Mouse (Mus musculus) left cerebral cortex, postnatal 36 days (tissue): ENCODE results near the gene Sh3rf1. TPM values are rescaled to one million over a fixed set of nuclear protein-coding genes. Genes with fewer than 3 reads are reported as not detected.

Source experiments
- DNase-seq, 2 experiments: peaks; one replicate each; pipeline ENCODE4 v3.0.0; 2021 to 2022; ENCODE audit warnings: low spot score in 2 of 2, mixed read lengths in 1 of 2
- intact Hi-C: fragments of 180-260 bp; cut with DNase I; formaldehyde crosslinking; loops from one replicate; pipeline ENCODE4 v1.15.1; 2025
- total RNA-seq, 2 experiments: library from RNA; stranded (reverse); gene quantifications; 2 replicates each; pipeline ENCODE4 v1.2.3; 2021

Gene Sh3rf1
- total RNA-seq, 2 experiments from 2014 or later = 37.5 to 37.8 TPM

DNA sequence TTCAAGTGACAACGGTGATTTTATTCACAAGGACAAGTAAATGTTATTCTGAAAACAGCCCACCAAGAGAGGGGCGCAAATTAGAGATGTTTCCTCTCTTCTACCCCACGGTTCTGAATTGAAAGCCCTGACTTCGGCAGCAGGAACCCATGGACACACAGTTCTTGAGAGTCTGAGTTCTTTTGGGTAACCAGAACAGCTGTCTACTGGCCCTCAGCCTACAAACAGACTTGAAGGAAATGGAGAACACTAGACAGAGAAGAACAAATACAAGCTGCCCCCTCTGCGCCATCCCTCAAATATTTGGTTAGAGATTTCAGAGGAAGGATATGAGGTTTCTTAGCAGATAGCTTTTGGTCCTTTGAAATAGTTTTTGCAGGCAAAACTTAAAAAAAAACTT is 52.7 kb downstream of the Sh3rf1 start:
- no peak for DNase-seq
- intact Hi-C loops = loop anchor here (2.0 kb wide), 1 partner anchor 18 kb away; no protein-coding TSS in a partner anchor

- DNase-seq = no peak
- intact Hi-C loops = no loop called here
These were observed 55.4 kb downstream of the Sh3rf1 start for GRCm38 (mm10) chr8:61279030-61279429.

DNA sequence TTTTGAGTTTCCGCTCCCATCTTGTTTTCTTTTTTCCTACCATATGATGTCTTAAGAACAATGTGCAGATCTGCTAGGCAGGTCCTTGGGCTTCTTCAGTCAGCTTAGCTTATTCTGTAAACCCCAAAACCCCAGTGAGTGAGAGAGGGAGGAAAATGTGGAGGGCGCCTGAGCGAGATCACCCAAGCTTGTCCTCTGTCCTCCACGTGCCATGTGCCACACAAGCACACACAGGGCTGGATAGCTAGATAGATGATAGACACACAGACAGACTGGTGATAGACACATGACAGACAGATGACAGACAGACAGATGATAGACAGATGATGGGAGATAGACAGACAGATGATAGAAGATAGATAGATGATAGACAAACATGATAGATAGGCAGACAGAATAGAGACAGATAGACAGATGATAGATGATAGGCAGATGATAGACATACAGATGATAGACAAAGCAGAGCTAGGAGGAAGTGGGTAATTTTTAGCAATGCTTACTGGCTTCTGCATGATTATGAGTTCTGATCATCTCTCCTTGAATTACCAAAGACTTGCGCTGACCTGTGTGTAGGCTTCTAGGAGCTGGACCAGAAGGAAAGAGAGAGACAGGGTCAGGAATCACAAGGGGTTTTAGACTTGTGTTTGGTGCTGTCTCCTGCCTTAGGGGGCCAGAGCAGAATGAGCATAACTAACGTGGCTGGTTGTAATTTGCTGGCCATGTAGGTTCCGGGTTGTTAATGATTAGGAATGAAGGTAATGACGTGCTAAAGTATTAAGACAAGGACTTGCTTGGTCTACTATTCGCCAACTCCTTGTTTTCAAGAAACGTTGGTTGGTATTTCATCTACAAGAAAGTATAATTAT is 58.9 kb downstream of the Sh3rf1 start:
- intact Hi-C loops = no loop called here
- DNase-seq = no peak

DNA sequence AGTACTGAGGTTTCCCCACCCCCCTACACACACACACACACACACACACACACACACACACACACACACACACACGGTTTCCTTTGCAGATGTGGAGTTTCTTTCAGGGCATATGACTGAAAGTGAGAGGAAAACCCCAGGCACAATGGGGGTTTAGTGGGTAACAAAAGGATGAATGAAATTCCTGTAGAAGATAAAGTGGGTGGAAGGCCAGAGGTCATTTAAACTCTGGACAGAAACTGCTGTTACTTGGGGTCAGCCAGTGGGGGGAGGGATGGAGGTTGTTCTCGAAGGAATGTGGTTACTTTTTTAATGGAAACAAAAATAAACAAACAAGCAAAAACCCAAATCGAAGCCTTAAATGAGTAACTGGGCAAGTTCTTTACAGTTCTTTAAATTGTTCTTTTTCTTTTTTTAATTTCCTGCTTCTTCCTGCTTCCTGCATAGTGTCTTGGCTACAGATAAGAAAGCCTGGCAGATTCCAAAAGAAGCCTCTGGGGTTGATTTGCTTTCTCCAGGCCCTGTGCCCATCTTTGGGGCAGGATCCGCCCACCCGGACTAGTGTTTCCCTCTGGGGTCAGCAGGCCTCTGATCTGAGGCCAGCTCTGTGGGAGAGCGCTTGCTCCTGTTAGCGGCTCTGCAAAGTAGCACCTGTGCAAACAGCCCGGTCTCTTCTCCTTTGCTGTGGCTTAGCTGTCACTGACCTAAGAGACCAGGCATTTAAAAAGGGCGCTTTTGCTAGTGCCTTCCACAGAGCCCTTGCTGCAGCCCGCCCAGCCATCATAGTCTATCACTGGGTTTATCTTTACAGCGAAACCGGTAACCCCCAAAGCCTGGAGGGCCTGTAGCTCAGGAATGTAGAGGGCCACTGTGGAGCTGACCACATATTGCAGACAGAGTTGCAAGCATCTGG is 59.8 kb downstream of the Sh3rf1 start:
- intact Hi-C loops = no loop called here
- no peak for DNase-seq

DNA sequence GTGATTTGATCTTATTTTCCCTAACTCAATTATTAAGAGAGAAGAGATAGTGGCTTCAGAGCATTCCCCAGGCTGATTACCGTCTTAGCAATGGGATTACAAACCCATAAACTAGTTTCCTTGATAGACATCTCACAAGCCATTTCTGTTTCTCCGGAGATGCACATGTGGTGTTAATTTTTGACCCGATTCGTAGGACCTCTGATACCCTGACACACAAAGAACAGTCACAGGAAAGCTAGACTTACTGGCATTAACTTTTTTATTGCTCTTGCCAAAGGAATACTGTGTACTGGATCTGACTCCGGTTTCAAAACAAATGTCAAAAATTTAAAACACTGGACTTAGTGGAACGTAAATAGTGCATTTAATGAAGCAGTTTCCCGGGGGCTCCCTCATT is 62.2 kb downstream of the Sh3rf1 start:
- intact Hi-C loops = no loop called here
- DNase-seq = no peak

DNA sequence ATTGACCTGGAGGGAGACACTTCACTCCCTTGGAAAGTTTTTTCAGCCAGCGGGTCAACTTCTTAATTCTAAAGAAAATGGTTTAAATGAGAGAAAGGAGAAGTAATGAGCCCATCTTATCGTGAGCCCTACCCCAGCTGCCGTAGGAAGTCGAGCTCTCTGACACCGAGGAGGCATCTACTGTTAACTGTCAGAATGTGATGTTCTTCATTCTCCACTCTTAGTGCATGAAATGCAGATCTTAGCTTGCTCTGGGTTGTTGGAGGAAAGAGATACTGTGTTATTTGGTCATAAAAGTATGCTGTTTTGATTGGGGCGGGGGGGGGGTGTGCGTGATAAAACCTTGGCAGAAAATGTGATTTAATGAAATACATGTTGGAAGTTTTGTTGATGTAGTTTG is 62.7 kb downstream of the Sh3rf1 start:
- intact Hi-C loops = no loop called here
- no peak for DNase-seq

DNA sequence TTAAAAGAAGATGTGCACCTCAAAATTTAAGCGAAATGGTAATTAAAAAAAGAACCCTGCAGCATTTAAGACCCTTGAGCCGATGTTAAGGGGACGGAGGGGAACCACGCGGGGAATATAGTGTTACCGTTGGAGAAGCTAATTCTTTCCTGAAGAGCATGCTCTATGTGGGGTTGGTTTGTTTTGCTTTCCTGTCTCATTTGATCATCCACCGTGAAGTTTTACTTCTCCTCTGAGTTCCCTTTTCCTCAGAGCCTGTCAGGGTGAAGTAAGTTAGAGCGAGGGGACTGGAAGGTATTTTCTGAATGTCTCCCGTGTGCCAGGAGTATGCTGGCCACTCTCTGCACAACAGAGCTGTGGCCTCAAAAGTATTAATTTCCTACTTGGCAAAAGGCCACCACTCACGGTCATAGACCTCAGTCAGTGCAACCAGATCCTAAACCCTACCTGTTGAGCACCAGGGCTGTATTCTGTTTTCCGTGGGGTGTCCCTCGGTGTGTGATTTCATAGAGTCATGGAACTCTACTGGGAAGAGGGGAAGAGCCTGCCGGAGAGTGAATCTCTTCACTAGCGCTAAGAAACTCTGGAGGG is 63.2 kb downstream of the Sh3rf1 start:
- DNase-seq = no peak
- intact Hi-C loops = no loop called here

DNA sequence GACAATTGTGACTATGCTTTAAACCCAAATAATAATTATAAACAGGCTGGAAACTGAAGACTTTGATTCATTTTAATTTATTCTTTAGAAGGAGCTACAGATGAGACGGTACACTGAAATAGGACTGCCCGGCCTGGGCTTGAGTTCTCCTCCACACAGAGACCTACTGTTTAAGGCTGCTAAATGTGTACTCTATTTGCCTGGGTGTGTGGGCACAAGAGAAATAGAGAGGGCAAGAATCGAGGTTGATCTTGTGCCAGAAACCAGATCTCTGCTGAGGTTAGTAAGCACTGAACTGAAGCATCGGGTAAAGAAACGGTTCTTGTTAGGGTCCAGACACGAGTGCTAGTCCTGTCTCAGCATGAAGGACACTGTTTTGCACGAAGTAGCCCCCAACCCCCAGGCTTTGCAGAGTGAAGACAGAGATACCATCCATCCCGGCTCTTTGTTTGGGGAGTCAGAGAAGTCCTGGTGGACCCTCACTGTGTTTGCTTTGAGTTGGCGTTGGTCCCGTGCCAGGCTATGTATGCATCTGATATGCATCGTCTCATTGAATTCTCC is 64.4 kb downstream of the Sh3rf1 start:
- intact Hi-C loops = no loop called here
- no peak for DNase-seq

DNA sequence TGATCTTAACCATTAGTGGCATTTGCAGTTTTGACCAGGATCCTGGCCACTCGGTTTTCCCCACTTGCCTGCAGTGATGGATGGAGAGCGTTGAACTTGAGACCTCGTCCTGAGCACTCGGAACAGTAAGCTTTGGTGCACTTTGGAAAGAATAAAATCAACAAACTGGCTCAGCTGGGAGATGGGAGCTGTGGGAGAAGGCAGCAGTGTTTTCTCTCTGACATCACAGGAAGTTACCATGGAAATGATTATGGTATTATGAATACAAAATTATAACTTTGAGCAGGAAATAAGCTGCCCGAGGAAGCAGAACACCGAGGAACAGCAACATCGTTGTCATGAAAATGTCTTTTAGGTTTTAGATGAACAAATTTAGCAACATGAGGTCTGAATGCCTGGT is 65.0 kb downstream of the Sh3rf1 start:
- intact Hi-C loops = no loop called here

DNA sequence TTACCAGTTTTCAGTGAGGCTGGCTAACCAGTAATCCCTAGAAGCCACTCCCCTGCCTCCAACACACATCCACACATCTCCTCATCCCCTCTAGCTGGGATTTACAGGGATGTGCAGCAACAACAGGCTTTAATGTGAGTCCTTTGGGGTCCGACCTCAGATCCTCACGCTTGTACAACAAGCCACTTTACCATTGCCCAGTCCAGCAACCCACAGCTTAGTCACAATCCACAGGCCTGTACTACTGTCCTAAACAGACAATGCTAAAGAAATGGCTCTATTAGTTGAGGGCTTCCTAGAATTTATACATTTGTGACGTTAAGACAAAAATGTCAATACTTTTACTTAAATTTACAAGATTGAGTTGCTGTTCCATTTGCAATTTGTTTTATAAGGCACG is 71.4 kb downstream of the Sh3rf1 start:
- no peak for DNase-seq
- intact Hi-C loops = no loop called here

More for the DNA sequence above, 65.0 kb downstream of the Sh3rf1 start:
- no peak for DNase-seq

DNA sequence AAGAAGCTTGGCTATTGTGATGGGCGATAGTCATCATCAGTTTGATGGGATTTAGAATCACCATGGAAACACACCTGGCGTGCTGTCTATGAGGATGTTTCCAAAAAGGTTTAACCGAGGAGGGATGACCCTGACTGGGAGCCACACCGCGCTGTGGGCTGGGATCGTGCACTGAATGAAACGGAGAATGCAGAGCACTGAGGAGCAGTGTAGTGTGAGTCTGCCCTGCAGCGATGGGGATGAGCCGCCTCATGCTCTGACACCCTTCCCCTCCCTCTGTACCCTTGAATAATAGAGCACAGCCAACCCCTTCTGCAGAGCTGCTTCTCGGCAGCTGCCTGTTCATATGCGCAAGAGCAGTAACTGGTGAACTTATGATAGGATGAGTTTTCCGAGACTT is 71.8 kb downstream of the Sh3rf1 start:
- intact Hi-C loops = no loop called here

GRCm38 (mm10) chr8:61298828-61299227 is 75.2 kb downstream of the Sh3rf1 start:
- no peak for DNase-seq
- intact Hi-C loops = no loop called here

More for the DNA sequence above, 71.8 kb downstream of the Sh3rf1 start:
- no peak for DNase-seq

DNA sequence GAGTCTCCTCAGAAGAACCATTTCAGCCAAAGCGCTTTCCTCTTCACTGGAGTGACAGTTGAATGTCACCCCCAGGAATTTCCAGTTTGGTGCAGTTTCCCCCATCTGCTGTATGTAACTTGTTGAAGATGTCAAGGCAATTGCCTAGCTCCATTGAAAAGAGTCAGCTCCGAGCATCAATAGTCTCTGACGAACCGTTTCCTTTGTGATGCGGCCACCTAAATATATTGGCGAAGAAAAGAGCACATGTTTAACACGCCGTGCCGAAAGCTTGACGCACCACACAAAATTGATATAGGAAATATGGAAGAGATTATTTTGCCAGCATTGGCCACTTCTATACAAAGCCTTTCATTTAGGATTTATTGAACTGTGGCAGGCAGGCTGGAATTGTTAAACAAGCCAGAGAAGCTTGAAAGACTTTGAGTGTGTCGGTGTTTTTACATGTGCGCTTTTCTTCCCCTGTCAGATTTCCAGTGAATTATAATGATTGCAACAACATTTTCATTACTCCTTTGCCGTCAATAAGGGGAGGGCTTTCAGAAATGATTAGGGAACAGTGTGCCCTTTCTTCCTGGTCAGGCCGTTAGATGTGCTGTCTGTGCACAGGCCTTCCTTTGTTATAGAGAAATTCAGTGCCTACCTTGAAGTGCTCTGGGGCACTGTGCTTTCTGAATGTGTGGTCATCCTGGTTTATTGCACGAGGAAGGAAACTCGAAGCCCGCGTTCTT is 77.8 kb downstream of the Sh3rf1 start:
- DNase-seq = no peak
- intact Hi-C loops = no loop called here

GRCm38 (mm10) chr8:61302029-61302368 is 78.3 kb downstream of the Sh3rf1 start:
- intact Hi-C loops = no loop called here
- no peak for DNase-seq

GRCm38 (mm10) chr8:61305451-61306070 is 81.9 kb downstream of the Sh3rf1 start:
- no peak for DNase-seq
- intact Hi-C loops = loop anchor here (5.0 kb wide), 1 partner anchor 78 kb away; no protein-coding TSS in a partner anchor

GRCm38 (mm10) chr8:61306501-61307112 is 82.9 kb downstream of the Sh3rf1 start:
- intact Hi-C loops = loop anchor here (5.0 kb wide), 1 partner anchor 79 kb away; no protein-coding TSS in a partner anchor
- DNase-seq = peak; percentile 70 to 78

DNA sequence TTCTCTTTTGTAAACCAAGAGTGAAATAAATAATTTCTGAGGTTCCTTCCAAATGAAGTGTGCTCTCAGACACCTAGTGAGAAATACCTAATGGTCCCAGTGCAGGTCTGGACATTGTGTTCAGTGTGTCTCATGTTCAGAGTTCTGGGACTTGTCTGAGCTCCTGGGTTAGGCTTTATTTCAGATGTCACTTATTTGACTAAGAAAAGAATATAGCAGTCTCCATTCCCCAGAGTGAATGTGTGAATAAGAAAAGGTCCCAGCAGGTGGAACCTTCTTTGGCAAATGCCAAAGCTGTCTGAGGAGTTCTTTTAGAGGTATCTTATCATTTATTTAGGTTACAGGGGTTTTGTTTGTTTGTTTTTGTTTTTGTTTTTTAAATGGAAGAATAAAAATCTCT is 85.2 kb downstream of the Sh3rf1 start:
- intact Hi-C loops = loop anchor here (5.0 kb wide), 1 partner anchor 82 kb away; no protein-coding TSS in a partner anchor

More for the DNA sequence above, 85.2 kb downstream of the Sh3rf1 start:
- DNase-seq = no peak
